Mouse (Mus musculus): ENCODE measurements around the gene Prkch. TPM values are rescaled to one million over a fixed set of nuclear protein-coding genes. Genes with fewer than 3 reads are reported as not detected.

Prkch gene
- polyA plus RNA-seq, 1 experiment from 2014 or later: 11.2 TPM

GRCm38 (mm10) chr12:73766152-73766551 lies 181.6 kb downstream of the Prkch start:
- H3K27me3 ChIP-seq (ENCODE audit: insufficient read depth, low read length): no peaks in the 10 kb centered on the region
- H3K9me3 ChIP-seq (replicated peaks; ENCODE audit: low read length): no peaks in the 10 kb centered on the region
- WGBS: 75% methylated on average over 8 of the region's 8 CpGs
- H3K36me3 ChIP-seq (ENCODE audit: insufficient read depth, low read length): no peaks in the 10 kb centered on the region
- no peaks in the 10 kb centered on the region for H3K4me1 ChIP-seq (replicated peaks; ENCODE audit: insufficient read depth, low read length)
- no peak overlapping the region for H3K4me2 ChIP-seq (ENCODE audit: low read length)
- no peak for TF ChIP-seq CTCF (IDR thresholded peaks at IDR 0.05; ENCODE audit: low read depth)
- no peak overlapping the region for H3K27ac ChIP-seq
- no peak overlapping the region for H3K9ac ChIP-seq (ENCODE audit: low read depth, low read length)
- DNase-seq (ENCODE audit: low spot score) (no peak), ATAC-seq (replicated peaks; ENCODE audit: low FRiP score, low read depth) (no peak)
- no peak overlapping the region for H3K4me3 ChIP-seq (replicated peaks; ENCODE audit: low read depth, low read length)

GRCm38 (mm10) chr12:73768788-73769187 lies 184.2 kb downstream of the Prkch start:
- 80% methylated on average over 5 of the region's 5 CpGs for WGBS

GRCm38 (mm10) chr12:73769536-73769935 lies 184.9 kb downstream of the Prkch start:
- no peaks in the 10 kb centered on the region for H3K9me3 ChIP-seq (replicated peaks; ENCODE audit: low read length)
- 67% methylated on average over 6 of the region's 6 CpGs for WGBS
- H3K9ac ChIP-seq (ENCODE audit: low read depth, low read length): no peak overlapping the region
- TF ChIP-seq CTCF (IDR thresholded peaks at IDR 0.05; ENCODE audit: low read depth): no peak
- DNase-seq (ENCODE audit: low spot score) (no peak), ATAC-seq (replicated peaks; ENCODE audit: low FRiP score, low read depth) (no peak)
- H3K27ac ChIP-seq: no peak overlapping the region
- H3K27me3 ChIP-seq (ENCODE audit: insufficient read depth, low read length): no peaks in the 10 kb centered on the region
- no peak overlapping the region for H3K4me2 ChIP-seq (ENCODE audit: low read length)
- H3K4me3 ChIP-seq (replicated peaks; ENCODE audit: low read depth, low read length): no peak overlapping the region
- no peaks in the 10 kb centered on the region for H3K36me3 ChIP-seq (ENCODE audit: insufficient read depth, low read length)
- H3K4me1 ChIP-seq (replicated peaks; ENCODE audit: insufficient read depth, low read length): no peaks in the 10 kb centered on the region

More at GRCm38 (mm10) chr12:73768788-73769187, 184.2 kb downstream of the Prkch start:
- H3K36me3 ChIP-seq (ENCODE audit: insufficient read depth, low read length): no peaks in the 10 kb centered on the region
- H3K4me3 ChIP-seq (replicated peaks; ENCODE audit: low read depth, low read length): no peak overlapping the region
- DNase-seq (ENCODE audit: low spot score) (no peak), ATAC-seq (replicated peaks; ENCODE audit: low FRiP score, low read depth) (no peak)
- no peaks in the 10 kb centered on the region for H3K9me3 ChIP-seq (replicated peaks; ENCODE audit: low read length)
- H3K4me1 ChIP-seq (replicated peaks; ENCODE audit: insufficient read depth, low read length): no peaks in the 10 kb centered on the region
- no peak overlapping the region for H3K9ac ChIP-seq (ENCODE audit: low read depth, low read length)
- no peaks in the 10 kb centered on the region for H3K27me3 ChIP-seq (ENCODE audit: insufficient read depth, low read length)
- H3K4me2 ChIP-seq (ENCODE audit: low read length): no peak overlapping the region
- H3K27ac ChIP-seq: no peak overlapping the region
- TF ChIP-seq CTCF (IDR thresholded peaks at IDR 0.05; ENCODE audit: low read depth): no peak

- no peak for DNase-seq (ENCODE audit: low spot score)
- 97% methylated on average over 1 of the region's 1 CpGs for WGBS
Observed at GRCm38 (mm10) chr12:73770771-73771170, 186.2 kb downstream of the Prkch start.

GRCm38 (mm10) chr12:73774793-73775385 lies 190.3 kb downstream of the Prkch start:
- Histone ChIP-seq H3K4me3 (replicated peaks; ENCODE audit: low read depth, low read length) (no peak overlapping the region), H3K27me3 (ENCODE audit: insufficient read depth, low read length) (no peaks in the 10 kb centered on the region), H3K36me3 (ENCODE audit: insufficient read depth, low read length) (no peaks in the 10 kb centered on the region), H3K4me1 (replicated peaks; ENCODE audit: insufficient read depth, low read length) (no peaks in the 10 kb centered on the region), H3K9me3 (replicated peaks; ENCODE audit: low read length) (no peaks in the 10 kb centered on the region), H3K9ac (ENCODE audit: low read depth, low read length) (no peak overlapping the region), H3K4me2 (ENCODE audit: low read length) (no peak overlapping the region), H3K27ac (no peak overlapping the region)
- no peak for ATAC-seq (replicated peaks; ENCODE audit: low FRiP score, low read depth)
- no peak for DNase-seq (ENCODE audit: low spot score)
- no peak for TF ChIP-seq CTCF (IDR thresholded peaks at IDR 0.05; ENCODE audit: low read depth)
- 77% methylated on average over 7 of the region's 7 CpGs for WGBS

More at GRCm38 (mm10) chr12:73770771-73771170, 186.2 kb downstream of the Prkch start:
- Histone ChIP-seq H3K4me1 (replicated peaks; ENCODE audit: insufficient read depth, low read length) (no peaks in the 10 kb centered on the region), H3K27me3 (ENCODE audit: insufficient read depth, low read length) (no peaks in the 10 kb centered on the region), H3K4me2 (ENCODE audit: low read length) (no peak overlapping the region), H3K9me3 (replicated peaks; ENCODE audit: low read length) (no peaks in the 10 kb centered on the region), H3K4me3 (replicated peaks; ENCODE audit: low read depth, low read length) (no peak overlapping the region), H3K27ac (no peak overlapping the region), H3K36me3 (ENCODE audit: insufficient read depth, low read length) (no peaks in the 10 kb centered on the region), H3K9ac (ENCODE audit: low read depth, low read length) (no peak overlapping the region)
- no peak for ATAC-seq (replicated peaks; ENCODE audit: low FRiP score, low read depth)
- TF ChIP-seq CTCF (IDR thresholded peaks at IDR 0.05; ENCODE audit: low read depth): no peak

GRCm38 (mm10) chr12:73776401-73776945 lies 191.9 kb downstream of the Prkch start:
- ATAC-seq (replicated peaks; ENCODE audit: low FRiP score, low read depth): no peak
- H3K4me3 ChIP-seq (replicated peaks; ENCODE audit: low read depth, low read length): no peak overlapping the region
- TF ChIP-seq CTCF (IDR thresholded peaks at IDR 0.05; ENCODE audit: low read depth): no peak
- WGBS: 84% methylated on average over 6 of the region's 6 CpGs
- no peak overlapping the region for H3K4me2 ChIP-seq (ENCODE audit: low read length)
- no peaks in the 10 kb centered on the region for H3K9me3 ChIP-seq (replicated peaks; ENCODE audit: low read length)
- no peak overlapping the region for H3K9ac ChIP-seq (ENCODE audit: low read depth, low read length)
- H3K36me3 ChIP-seq (ENCODE audit: insufficient read depth, low read length): no peaks in the 10 kb centered on the region
- no peaks in the 10 kb centered on the region for H3K4me1 ChIP-seq (replicated peaks; ENCODE audit: insufficient read depth, low read length)
- H3K27me3 ChIP-seq (ENCODE audit: insufficient read depth, low read length): no peaks in the 10 kb centered on the region
- DNase-seq (ENCODE audit: low spot score): no peak
- no peak overlapping the region for H3K27ac ChIP-seq

Measured in kidney, postnatal 0 days (tissue).